Mouse (Mus musculus) MEL (cell line): Measurements from ENCODE around the gene Sms. TPM values are rescaled to one million over a fixed set of nuclear protein-coding genes. Genes with fewer than 3 reads are reported as not detected.

Experiments
- DNase-seq: peaks from one replicate; pipeline ENCODE4 v3.0.0; 2011; ENCODE audit warnings: low read depth, low spot score
- H3K27ac ChIP-seq: 2 replicates; pipeline ENCODE4 v1.5.1; 2012; ENCODE audit warnings: low read depth, mild to moderate bottlenecking, control low read depth, low read length, moderate library complexity; ENCODE audit not compliant: control insufficient read depth
- H3K27me3 ChIP-seq, 2 experiments: fragments of 150-350 bp in 1 of 2; sonication (generic) in 1 of 2; 2 replicates each; pipeline ENCODE4 v1.6.1; 2012; ENCODE audit warnings: low read length in 2 of 2, mild to moderate bottlenecking in 2 of 2, improper control_type of control experiment in 1 of 2, moderate library complexity in 1 of 2; ENCODE audit not compliant: insufficient read depth in 2 of 2, control insufficient read depth in 1 of 2
- H3K36me3 ChIP-seq, 2 experiments: 2 replicates each; pipeline ENCODE4 v1.6.1; 2012 to 2014; ENCODE audit warnings: low read length in 2 of 2, improper control_type of control experiment in 1 of 2, inconsistent platforms in 1 of 2, mild to moderate bottlenecking in 1 of 2; ENCODE audit not compliant: insufficient read depth in 2 of 2, control insufficient read depth in 1 of 2
- H3K4me1 ChIP-seq, 2 experiments: fragments of 150-350 bp in 1 of 2; sonication (generic) in 1 of 2; 2 replicates each; pipeline ENCODE4 v1.6.1; 2012; ENCODE audit warnings: low read length in 2 of 2, improper control_type of control experiment in 1 of 2, mild to moderate bottlenecking in 1 of 2; ENCODE audit not compliant: insufficient read depth in 2 of 2, control insufficient read depth in 1 of 2
- H3K4me3 ChIP-seq, 2 experiments: fragments of 150-350 bp in 1 of 2; sonication (generic) in 1 of 2; 2 replicates each; pipeline ENCODE4 v1.5.1; 2012; ENCODE audit warnings: low read depth in 2 of 2, low read length in 2 of 2, mild to moderate bottlenecking in 2 of 2, moderate library complexity in 2 of 2, control low read depth in 1 of 2, improper control_type of control experiment in 1 of 2; ENCODE audit not compliant: control insufficient read depth in 1 of 2, insufficient read depth in 1 of 2
- H3K79me2 ChIP-seq: 2 replicates; pipeline ENCODE4 v1.6.1; 2012; ENCODE audit warnings: mild to moderate bottlenecking, low read length, moderate library complexity; ENCODE audit not compliant: control insufficient read depth, poor library complexity, insufficient read depth
- H3K9ac ChIP-seq: 2 replicates; pipeline ENCODE4 v1.6.1; 2012; ENCODE audit warnings: low read depth, mild to moderate bottlenecking, control low read depth, low read length, moderate library complexity; ENCODE audit not compliant: control insufficient read depth, poor library complexity, severe bottlenecking
- H3K9me3 ChIP-seq: fragments of 150-350 bp; sonication (generic); replicated peaks from 2 replicates; pipeline ENCODE4 v1.6.1; 2012; ENCODE audit warnings: mild to moderate bottlenecking, low read length, improper control_type of control experiment, moderate library complexity; ENCODE audit not compliant: insufficient read depth
- CHD1 ChIP-seq: IDR thresholded peaks from 2 replicates; pipeline ENCODE4 v1.6.1; 2012; ENCODE audit warnings: low read depth, mild to moderate bottlenecking, inconsistent platforms, low read length, improper control_type of control experiment
- CTCF ChIP-seq, 3 experiments: IDR thresholded peaks in 2 of 3; conservative IDR thresholded peaks in 1 of 3; 2 replicates each; pipeline ENCODE4 v1.5.1; 2011 to 2012; ENCODE audit warnings: low read length in 3 of 3, low read depth in 2 of 3, mild to moderate bottlenecking in 2 of 3, improper control_type of control experiment in 1 of 3, inconsistent platforms in 1 of 3, mixed read lengths in 1 of 3, moderate library complexity in 1 of 3; ENCODE audit not compliant: control insufficient read depth in 1 of 3, insufficient read depth in 1 of 3, poor library complexity in 1 of 3, severe bottlenecking in 1 of 3
- ELF1 ChIP-seq: IDR thresholded peaks from 2 replicates; pipeline ENCODE4 v1.6.1; 2014; ENCODE audit warnings: low read depth, mild to moderate bottlenecking, inconsistent platforms, low read length, improper control_type of control experiment, moderate library complexity
- EP300 ChIP-seq, 2 experiments: IDR thresholded peaks; 2 replicates each; pipeline ENCODE4 v1.6.1; 2011; ENCODE audit warnings: improper control_type of control experiment in 2 of 2, low read length in 2 of 2, low read depth in 1 of 2, mild to moderate bottlenecking in 1 of 2
- ETS1 ChIP-seq: IDR thresholded peaks from 2 replicates; pipeline ENCODE4 v1.6.1; 2012; ENCODE audit warnings: low read depth, mild to moderate bottlenecking, inconsistent platforms, low read length, improper control_type of control experiment, moderate library complexity
- GABPA ChIP-seq: IDR thresholded peaks from 2 replicates; pipeline ENCODE4 v1.6.1; 2012; ENCODE audit warnings: low read depth, mild to moderate bottlenecking, inconsistent platforms, low read length, improper control_type of control experiment, moderate library complexity
- GATA1 ChIP-seq: IDR thresholded peaks from 2 replicates; pipeline ENCODE4 v1.6.1; 2011; ENCODE audit warnings: low read depth, low read length, improper control_type of control experiment
- JUND ChIP-seq: IDR thresholded peaks from 2 replicates; pipeline ENCODE4 v1.6.1; 2011; ENCODE audit warnings: low read depth, mild to moderate bottlenecking, improper control_type of control experiment, low read length
- KAT2A ChIP-seq: conservative IDR thresholded peaks from 2 replicates; pipeline ENCODE4 v1.6.1; 2012; ENCODE audit warnings: low read depth, low read length, improper control_type of control experiment, inconsistent platforms
- MAFK ChIP-seq: IDR thresholded peaks from 2 replicates; pipeline ENCODE4 v1.6.1; 2011; ENCODE audit warnings: low read depth, mild to moderate bottlenecking, low read length, improper control_type of control experiment, borderline replicate concordance
- MAX ChIP-seq: IDR thresholded peaks from 2 replicates; pipeline ENCODE4 v1.6.1; 2011; ENCODE audit warnings: low read length, improper control_type of control experiment
- MAZ ChIP-seq: IDR thresholded peaks from 2 replicates; pipeline ENCODE4 v1.6.1; 2012; ENCODE audit warnings: low read depth, mild to moderate bottlenecking, inconsistent platforms, low read length, improper control_type of control experiment
- MEF2A ChIP-seq: IDR thresholded peaks from 2 replicates; pipeline ENCODE4 v1.6.1; 2014; ENCODE audit warnings: low read depth, mild to moderate bottlenecking, inconsistent platforms, low read length, improper control_type of control experiment; ENCODE audit not compliant: poor library complexity, insufficient replicate concordance, severe bottlenecking; ENCODE audit errors: extremely low read depth
- MXI1 ChIP-seq: IDR thresholded peaks from 2 replicates; pipeline ENCODE4 v1.6.1; 2011; ENCODE audit warnings: mild to moderate bottlenecking, low read depth, low read length, improper control_type of control experiment
- MYB ChIP-seq: IDR thresholded peaks from 2 replicates; pipeline ENCODE4 v1.6.1; 2011; ENCODE audit warnings: mild to moderate bottlenecking, low read depth, low read length, improper control_type of control experiment
- MYC ChIP-seq: IDR thresholded peaks from 2 replicates; pipeline ENCODE4 v1.6.1; 2011; ENCODE audit warnings: low read depth, mild to moderate bottlenecking, low read length, improper control_type of control experiment, moderate library complexity
- NRF1 ChIP-seq: IDR thresholded peaks from 2 replicates; pipeline ENCODE4 v1.6.1; 2014; ENCODE audit warnings: low read depth, mild to moderate bottlenecking, inconsistent platforms, low read length, improper control_type of control experiment, moderate library complexity; ENCODE audit not compliant: poor library complexity, insufficient read depth, severe bottlenecking
- POLR2A ChIP-seq, 2 experiments: IDR thresholded peaks; 2 replicates each; pipeline ENCODE4 v1.6.1; 2011 to 2012; ENCODE audit warnings: low read length in 2 of 2, mild to moderate bottlenecking in 2 of 2, control low read depth in 1 of 2, improper control_type of control experiment in 1 of 2, low read depth in 1 of 2, moderate library complexity in 1 of 2; ENCODE audit not compliant: control insufficient read depth in 1 of 2, insufficient read depth in 1 of 2, poor library complexity in 1 of 2
- POLR2AphosphoS2 ChIP-seq: IDR thresholded peaks from 2 replicates; pipeline ENCODE4 v1.6.1; 2011; ENCODE audit warnings: low read length, improper control_type of control experiment
- POLR2AphosphoS5 ChIP-seq: IDR thresholded peaks from 2 replicates; pipeline ENCODE4 v1.6.1; 2012; ENCODE audit warnings: low read depth, borderline replicate concordance, mild to moderate bottlenecking, inconsistent platforms, low read length, moderate library complexity, mixed read lengths
- RAD21 ChIP-seq: IDR thresholded peaks from 2 replicates; pipeline ENCODE4 v1.6.1; 2011; ENCODE audit warnings: mild to moderate bottlenecking, low read depth, low read length, improper control_type of control experiment
- RCOR1 ChIP-seq: IDR thresholded peaks from 2 replicates; pipeline ENCODE4 v1.6.1; 2012; ENCODE audit warnings: low read depth, mild to moderate bottlenecking, inconsistent platforms, low read length, improper control_type of control experiment
- SIN3A ChIP-seq: IDR thresholded peaks from 2 replicates; pipeline ENCODE4 v1.6.1; 2012; ENCODE audit warnings: low read length, improper control_type of control experiment, inconsistent platforms
- SMC3 ChIP-seq: IDR thresholded peaks from 2 replicates; pipeline ENCODE4 v1.6.1; 2011; ENCODE audit warnings: low read depth, low read length, improper control_type of control experiment
- TAL1 ChIP-seq: IDR thresholded peaks from 2 replicates; pipeline ENCODE4 v1.6.1; 2012; ENCODE audit warnings: mild to moderate bottlenecking, inconsistent platforms, low read length, moderate library complexity, mixed read lengths
- TBP ChIP-seq: IDR thresholded peaks from 2 replicates; pipeline ENCODE4 v1.8.0; 2011; ENCODE audit warnings: low read depth, low read length, improper control_type of control experiment
- TCF12 ChIP-seq: IDR thresholded peaks from 2 replicates; pipeline ENCODE4 v1.6.1; 2014; ENCODE audit warnings: low read depth, mild to moderate bottlenecking, inconsistent platforms, low read length, improper control_type of control experiment, moderate library complexity
- UBTF ChIP-seq: IDR thresholded peaks from 2 replicates; pipeline ENCODE4 v1.6.1; 2012; ENCODE audit warnings: low read depth, mild to moderate bottlenecking, inconsistent platforms, low read length, improper control_type of control experiment, moderate library complexity, borderline replicate concordance; ENCODE audit not compliant: insufficient read depth
- USF1 ChIP-seq: IDR thresholded peaks from 2 replicates; pipeline ENCODE4 v1.6.1; 2014; ENCODE audit warnings: low read depth, mild to moderate bottlenecking, inconsistent platforms, low read length, improper control_type of control experiment, moderate library complexity
- USF2 ChIP-seq, 2 experiments: IDR thresholded peaks; 2 replicates each; pipeline ENCODE4 v1.6.1; 2011 to 2012; ENCODE audit warnings: improper control_type of control experiment in 2 of 2, low read length in 2 of 2, borderline replicate concordance in 1 of 2, inconsistent platforms in 1 of 2, low read depth in 1 of 2, mild to moderate bottlenecking in 1 of 2; ENCODE audit not compliant: insufficient read depth in 1 of 2
- ZKSCAN1 ChIP-seq: IDR thresholded peaks from 2 replicates; pipeline ENCODE4 v1.6.1; 2012; ENCODE audit warnings: low read depth, mild to moderate bottlenecking, inconsistent platforms, low read length, improper control_type of control experiment, moderate library complexity
- ZMIZ1 ChIP-seq: IDR thresholded peaks from 2 replicates; pipeline ENCODE4 v1.6.1; 2012; ENCODE audit warnings: low read depth, mild to moderate bottlenecking, inconsistent platforms, low read length, improper control_type of control experiment, moderate library complexity
- ZNF384 ChIP-seq: IDR thresholded peaks from 2 replicates; pipeline ENCODE4 v1.6.1; 2012; ENCODE audit warnings: low read depth, mild to moderate bottlenecking, inconsistent platforms, low read length, improper control_type of control experiment
- polyA plus RNA-seq, 2 experiments: library from polyadenylated mRNA; stranded (reverse) in 1 of 2; unstranded in 1 of 2; fragments of >175 nt in 1 of 2; fragments of >200 nt in 1 of 2; gene quantifications; 2 replicates each; pipeline versions ENCODE4 v1.2.1 to v1.2.4; 2012; ENCODE audit warnings: low replicate concordance in 2 of 2, low read depth in 1 of 2; ENCODE audit not compliant: insufficient read length in 2 of 2, insufficient read depth in 1 of 2, missing spikeins in 1 of 2
- total RNA-seq: library from RNA; depleted of rRNA; stranded (reverse); fragments of 300-350 nt; gene quantifications from 2 replicates; pipeline ENCODE4 v1.2.3, GENCODE M21; 2012

Gene Sms
- total and polyA plus RNA-seq, 3 experiments = 102 to 681 (median 144) TPM

DNA sequence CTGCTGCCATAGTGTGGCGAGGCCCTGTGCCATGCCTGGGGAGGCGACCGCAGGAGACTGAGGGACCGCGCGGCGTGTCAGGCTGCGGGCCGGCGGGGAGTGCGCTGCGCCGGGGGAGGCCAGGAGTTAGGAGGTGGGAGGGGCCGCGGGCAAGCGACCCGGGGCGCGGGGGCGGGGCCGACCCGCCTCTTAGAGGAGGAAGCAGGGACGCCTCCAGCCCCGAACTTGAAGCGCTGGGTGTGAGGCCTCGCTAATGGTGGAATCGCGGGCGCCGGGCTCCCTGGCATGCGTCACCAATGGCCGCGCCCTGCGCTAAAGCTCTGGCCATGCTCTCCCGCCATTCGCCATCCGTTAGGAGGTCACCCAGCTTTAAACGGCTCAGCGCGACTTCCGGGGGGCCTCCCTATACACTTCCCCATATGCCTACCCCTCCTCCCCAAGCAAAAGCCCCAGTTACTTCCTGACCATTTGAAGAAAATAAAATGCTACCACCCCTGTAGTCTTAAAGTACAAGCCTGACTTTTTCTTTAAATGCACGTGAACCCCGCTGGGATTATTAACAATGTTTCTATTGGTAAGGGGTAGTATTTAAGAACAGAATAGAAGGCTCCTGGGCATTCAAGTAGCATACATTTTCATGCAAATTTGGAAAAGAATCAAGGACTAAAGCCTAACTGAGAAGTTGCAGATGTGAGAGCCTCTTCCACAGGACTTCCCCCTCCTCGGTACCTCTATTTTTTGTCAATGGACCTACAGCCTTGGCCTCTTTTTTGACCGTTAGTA lies at the start of gene Sms (continued):
- TF ChIP-seq MAZ (peak; percentile 55; the same call in 1 of the 2 replicates), RAD21 (no peak), TCF12 (no peak; the same call in 1 of the 2 replicates), NRF1 (0 out of 2 replicates have a peak, but pooled peaks have one; percentile 36)

DNA sequence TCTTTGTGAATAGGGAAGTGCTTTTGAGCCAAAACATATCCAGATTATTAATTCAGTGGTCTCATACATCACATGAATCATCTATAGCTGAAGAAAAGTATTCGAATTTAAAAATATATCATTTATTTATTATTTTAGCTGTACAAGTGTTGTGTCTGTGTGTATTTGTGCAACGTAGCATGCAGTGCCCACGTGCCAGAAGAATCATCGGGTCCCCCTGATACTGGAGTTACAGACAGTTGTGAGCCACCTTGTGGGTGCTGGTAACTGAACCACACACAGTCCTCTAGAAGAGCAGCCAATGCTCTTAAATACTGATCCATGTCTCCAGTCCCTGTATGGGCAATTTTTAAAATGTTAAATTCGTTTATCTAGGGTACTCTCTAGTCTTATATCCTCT lies 14.3 kb upstream of the Sms start:
- H3K4me3 ChIP-seq = peak overlapping the region; percentile 37 to 57; a peak in 3 of 4 replicates
- no peak overlapping the region for H3K27ac ChIP-seq
- H3K79me2 ChIP-seq = no peaks in the 10 kb centered on the region
- no peaks in the 10 kb centered on the region for H3K27me3 ChIP-seq
- peak overlapping the region; percentile 54 for H3K9ac ChIP-seq
- peaks cover 0 to 3% of the 10 kb centered on the region in 2 experiments; a peak in 2 of 4 replicates for H3K4me1 ChIP-seq
- DNase-seq = peak; percentile 68
- no peaks in the 10 kb centered on the region for H3K9me3 ChIP-seq
- H3K36me3 ChIP-seq = peaks cover 0 to 7% of the 10 kb centered on the region in 2 experiments; a peak in 2 of 4 replicates
- TF ChIP-seq MAX = peak; percentile 76
- no peak for TF ChIP-seq TAL1
- TF ChIP-seq TBP = no peak
- peak; percentile 57 for TF ChIP-seq SIN3A
- no peak for TF ChIP-seq ZMIZ1
- TF ChIP-seq KAT2A = no peak
- TF ChIP-seq RCOR1 = no peak
- no peak for TF ChIP-seq CHD1
- no peak for TF ChIP-seq MEF2A
- TF ChIP-seq MAZ = no peak
- no peak for TF ChIP-seq ZNF384
- TF ChIP-seq USF2 (IDR thresholded peaks at IDR 0.05; ENCODE audit: borderline replicate concordance in 1 of 2, insufficient read depth in 1 of 2, low read depth in 1 of 2, low read length in 2 of 2) = no peak
- no peak for TF ChIP-seq POLR2AphosphoS2
- no peak for TF ChIP-seq MYB
- TF ChIP-seq JUND = no peak
- TF ChIP-seq ETS1 = no peak
- no peak; the same call in none of the 2 replicates for TF ChIP-seq RAD21
- TF ChIP-seq CTCF (IDR thresholded peaks at IDR 0.05 in 2 of 3, conservative IDR thresholded peaks at IDR 0.05 in 1 of 3; ENCODE audit: control insufficient read depth in 1 of 3, insufficient read depth in 1 of 3, low read depth in 2 of 3, low read length in 3 of 3, poor library complexity in 1 of 3, severe bottlenecking in 1 of 3) = peak in 1 of 3 experiments; percentile 17; a peak in 1 of 6 replicates
- TF ChIP-seq ZKSCAN1 = no peak
- TF ChIP-seq GATA1 = no peak
- TF ChIP-seq USF1 = peak; percentile 54
- 0 out of 2 replicates have a peak, but pooled peaks have one; percentile 14 for TF ChIP-seq TCF12
- TF ChIP-seq GABPA = no peak
- no peak for TF ChIP-seq POLR2AphosphoS5
- no peak for TF ChIP-seq POLR2A (IDR thresholded peaks at IDR 0.05; ENCODE audit: control insufficient read depth in 1 of 2, insufficient read depth in 1 of 2, low read depth in 1 of 2, low read length in 2 of 2, poor library complexity in 1 of 2)
- TF ChIP-seq EP300 (IDR thresholded peaks at IDR 0.05; ENCODE audit: low read depth in 1 of 2, low read length in 2 of 2) = 0 out of 4 replicates have a peak, but pooled peaks of 1 of the 2 experiments have one; percentile 9
- TF ChIP-seq ELF1 = no peak
- peak; percentile 86; the same call in 1 of the 2 replicates for TF ChIP-seq MYC
- peak; percentile 79 for TF ChIP-seq MXI1
- TF ChIP-seq UBTF = no peak
- TF ChIP-seq MAFK = no peak
- TF ChIP-seq SMC3 = peak; percentile 27
